In genomic region chr17:45904251-45904650, GRCm38 (mm10) we compare ENCODE assay signal across 15 mouse cellular contexts.
A peak's percentile ranks its signal among the peaks of the same experiment; 100 is the strongest.
DNase-seq lines count a peak whose midpoint lies in the region.
"Had no signal": no experiment of that assay in that cellular context is flagged by ENCODE, and none has a peak within 500 bp of the region (broad histone marks: within the 10 kb centered on the region; RNA-seq: fewer than 3 reads in every experiment).

No protein-coding gene starts in this region.

- peak; percentile 45 for DNase-seq in layer of hippocampus, adult 11-12 months (ENCODE audit: low spot score)
- no peak for DNase-seq in layer of hippocampus, postnatal 10 days (ENCODE audit: low spot score in 2 of 2)
- peak; percentile 8 for DNase-seq in brain, embryonic 18.5 days (ENCODE audit: low read depth, low spot score)
- DNase-seq in left cerebral cortex, adult 9 months (ENCODE audit: low spot score in 2 of 2) = peak; percentile 25 to 49
- peak; percentile 36 for DNase-seq in right cerebral cortex, postnatal 25 days
- no peak for DNase-seq in ovary, adult 18-20 months (ENCODE audit: low spot score)
- no peak for DNase-seq in heart, adult 8-10 months (ENCODE audit: low spot score)
- no peak for DNase-seq in thymus, adult 18-20 months
- DNase-seq: adrenal gland, postnatal 25 days; cerebellum, adult 11-12 months; cerebellum, postnatal 14 days; gastrocnemius, postnatal 14 days; heart, adult 18-20 months; kidney, adult 11 months; liver, postnatal 0 days had no signal

Comparison
In these comparisons a context has a peak if more than half of its experiments do, and no peak if none do; other contexts are left out.
1. DNase-seq: peak in layer of hippocampus, adult 11-12 months (single experiment), brain, embryonic 18.5 days (single experiment), left cerebral cortex, adult 9 months (2 of 2) and right cerebral cortex, postnatal 25 days (single experiment); none in layer of hippocampus, postnatal 10 days (0 of 2), ovary, adult 18-20 months (single experiment), heart, adult 8-10 months (single experiment) and thymus, adult 18-20 months (0 of 2).